Mouse (Mus musculus): ENCODE data around the gene Il22ra1. TPM values are rescaled to one million over a fixed set of nuclear protein-coding genes. Genes with fewer than 3 reads are reported as not detected.
A peak's percentile ranks its signal among the peaks of the same experiment; 100 is the strongest.

Gene Il22ra1
- not detected in 2 replicates for polyA plus RNA-seq (2015; fragmentation: Nextera tagmentation; extraction: Ambion mirVana)

- H3K27ac ChIP-seq, result no peak within 1 kb of the TSS
- H3K4me3 ChIP-seq, result no peak within 1 kb of the TSS
- no peaks in the 10 kb centered on the region for H3K4me1 ChIP-seq
- no peak within 1 kb of the TSS for H3K9ac ChIP-seq
- H3K9me3 ChIP-seq (replicated peaks), result no peaks in the 10 kb centered on the region
- WGBS, result 58% methylated on average over 14 of the region's 14 CpGs
- no peaks in the 10 kb centered on the region for H3K27me3 ChIP-seq
- no peak for ATAC-seq
- H3K36me3 ChIP-seq (ENCODE audit: poor library complexity, severe bottlenecking), result no peaks in the 10 kb centered on the region
- no peak within 1 kb of the TSS for H3K4me2 ChIP-seq
Measured at GRCm38 (mm10) chr4:135727817-135728216, at the start of gene Il22ra1. Gene Il22ra1, plus strand, starts transcription at chr4:135728172.

GRCm38 (mm10) chr4:135679316-135679715 is 48.7 kb upstream of the Il22ra1 start:
- 89% methylated on average over 4 of the region's 4 CpGs for WGBS
- peaks cover 4% of the 10 kb centered on the region; the same call in 1 of the 2 replicates for H3K27me3 ChIP-seq
- no peaks in the 10 kb centered on the region for H3K9me3 ChIP-seq (replicated peaks)
- H3K27ac ChIP-seq, result no peak overlapping the region
- no peaks in the 10 kb centered on the region for H3K36me3 ChIP-seq (ENCODE audit: poor library complexity, severe bottlenecking)
- no peak overlapping the region for H3K4me3 ChIP-seq
- H3K9ac ChIP-seq, result no peak overlapping the region
- no peak overlapping the region for H3K4me2 ChIP-seq
- no peaks in the 10 kb centered on the region for H3K4me1 ChIP-seq
- no peak for ATAC-seq

GRCm38 (mm10) chr4:135681789-135682188 is 46.2 kb upstream of the Il22ra1 start:
- H3K9ac ChIP-seq, result no peak overlapping the region
- peaks cover 12% of the 10 kb centered on the region for H3K4me1 ChIP-seq
- peaks cover 27% of the 10 kb centered on the region for H3K27me3 ChIP-seq
- no peak for ATAC-seq
- no peak overlapping the region for H3K4me2 ChIP-seq
- H3K27ac ChIP-seq, result no peak overlapping the region
- H3K9me3 ChIP-seq (replicated peaks), result no peaks in the 10 kb centered on the region
- no peaks in the 10 kb centered on the region for H3K36me3 ChIP-seq (ENCODE audit: poor library complexity, severe bottlenecking)
- H3K4me3 ChIP-seq, result no peak overlapping the region
- 72% methylated on average over 5 of the region's 5 CpGs for WGBS

- Histone ChIP-seq H3K4me1 (peaks cover 13% of the 10 kb centered on the region), H3K4me2 (no peak overlapping the region), H3K27me3 (peaks cover 44% of the 10 kb centered on the region), H3K4me3 (no peak overlapping the region), H3K36me3 (ENCODE audit: poor library complexity, severe bottlenecking) (no peaks in the 10 kb centered on the region), H3K9me3 (replicated peaks) (no peaks in the 10 kb centered on the region), H3K9ac (no peak overlapping the region), H3K27ac (no peak overlapping the region)
- WGBS, result 20% methylated on average over 4 of the region's 4 CpGs
- ATAC-seq, result no peak
Measured at GRCm38 (mm10) chr4:135683553-135683952, 44.4 kb upstream of the Il22ra1 start.

DNA sequence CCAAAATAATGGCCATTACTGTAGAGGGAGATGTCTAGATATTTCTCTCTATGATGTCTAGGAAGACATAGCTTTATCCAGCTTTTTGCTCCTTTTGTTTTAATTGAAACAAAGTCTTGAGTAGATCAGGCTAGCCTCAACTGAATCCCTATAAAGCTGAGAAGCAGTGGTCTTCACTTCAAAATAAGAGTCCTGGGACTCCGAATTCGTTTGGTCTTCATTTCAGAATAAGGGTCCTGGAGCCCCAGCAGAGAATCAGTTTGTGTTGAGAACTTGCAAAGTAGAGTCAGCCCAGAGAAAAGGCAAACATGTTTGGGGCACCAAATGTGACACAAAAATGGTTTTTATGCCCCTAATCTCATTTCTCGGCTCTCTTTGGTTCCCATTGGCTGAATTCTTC is 43.2 kb upstream of the Il22ra1 start:
- ATAC-seq, result no peak
- H3K9me3 ChIP-seq (replicated peaks), result no peaks in the 10 kb centered on the region
- peaks cover 53% of the 10 kb centered on the region for H3K27me3 ChIP-seq
- no peaks in the 10 kb centered on the region for H3K36me3 ChIP-seq (ENCODE audit: poor library complexity, severe bottlenecking)
- WGBS, result 26% methylated on average over 3 of the region's 3 CpGs
- no peak overlapping the region for H3K4me3 ChIP-seq
- H3K4me1 ChIP-seq, result peaks cover 13% of the 10 kb centered on the region
- H3K9ac ChIP-seq, result no peak overlapping the region
- no peak overlapping the region for H3K4me2 ChIP-seq
- no peak overlapping the region for H3K27ac ChIP-seq

- Histone ChIP-seq H3K9ac (peak within 1 kb of the TSS; percentile 66), H3K4me3 (peak within 1 kb of the TSS; percentile 52), H3K27ac (no peak within 1 kb of the TSS), H3K27me3 (peaks cover 53% of the 10 kb centered on the region), H3K4me1 (peaks cover 13% of the 10 kb centered on the region), H3K36me3 (ENCODE audit: poor library complexity, severe bottlenecking) (no peaks in the 10 kb centered on the region), H3K4me2 (peak within 1 kb of the TSS; percentile 80), H3K9me3 (replicated peaks) (no peaks in the 10 kb centered on the region)
- WGBS, result under 1% methylated on average over 41 of the region's 41 CpGs
- no peak for ATAC-seq
Measured at GRCm38 (mm10) chr4:135685906-135686567, 41.9 kb upstream of the Il22ra1 start, which contains the start of gene Ifnlr1. Gene Ifnlr1, plus strand, starts transcription at chr4:135686287.

- H3K9me3 ChIP-seq (replicated peaks), result no peaks in the 10 kb centered on the region
- no peak for ATAC-seq
- peaks cover 13% of the 10 kb centered on the region for H3K4me1 ChIP-seq
- H3K4me3 ChIP-seq, result peak overlapping the region; percentile 52
- no peaks in the 10 kb centered on the region for H3K36me3 ChIP-seq (ENCODE audit: poor library complexity, severe bottlenecking)
- under 1% methylated on average over 19 of the region's 21 CpGs for WGBS
- no peak overlapping the region for H3K27ac ChIP-seq
- peak overlapping the region; percentile 66 for H3K9ac ChIP-seq
- peaks cover 53% of the 10 kb centered on the region for H3K27me3 ChIP-seq
- peak overlapping the region; percentile 80 for H3K4me2 ChIP-seq
Measured at GRCm38 (mm10) chr4:135686568-135686953, 41.4 kb upstream of the Il22ra1 start.

DNA sequence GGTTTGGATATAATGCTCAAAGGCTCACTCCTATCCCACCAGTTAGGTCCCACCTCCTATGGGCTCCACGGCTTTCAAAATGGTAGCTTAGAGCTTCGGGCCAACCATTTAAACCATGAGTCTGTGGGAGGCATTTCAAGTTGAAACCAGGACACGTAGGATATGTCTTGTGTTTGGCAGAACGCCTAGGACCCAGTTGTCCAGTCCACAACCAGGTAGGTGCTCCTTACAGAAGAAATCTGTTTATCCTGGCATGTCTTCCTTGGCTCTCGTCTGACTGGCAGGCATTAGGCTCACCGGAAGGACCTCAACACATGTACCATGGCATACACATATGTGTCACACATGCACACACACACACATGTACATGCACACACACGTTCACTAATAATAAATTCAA is 38.2 kb upstream of the Il22ra1 start:
- no peak overlapping the region for H3K4me2 ChIP-seq
- 88% methylated on average over 7 of the region's 7 CpGs for WGBS
- no peak overlapping the region for H3K9ac ChIP-seq
- no peak overlapping the region for H3K4me3 ChIP-seq
- no peak for ATAC-seq
- no peak overlapping the region for H3K27ac ChIP-seq
- no peaks in the 10 kb centered on the region for H3K36me3 ChIP-seq (ENCODE audit: poor library complexity, severe bottlenecking)
- no peaks in the 10 kb centered on the region for H3K9me3 ChIP-seq (replicated peaks)
- peaks cover 46% of the 10 kb centered on the region for H3K27me3 ChIP-seq
- peaks cover 13% of the 10 kb centered on the region for H3K4me1 ChIP-seq

- no peak overlapping the region for H3K27ac ChIP-seq
- no peak overlapping the region for H3K4me3 ChIP-seq
- H3K9ac ChIP-seq, result no peak overlapping the region
- no peaks in the 10 kb centered on the region for H3K9me3 ChIP-seq (replicated peaks)
- no peak for ATAC-seq
- H3K4me1 ChIP-seq, result peaks cover 13% of the 10 kb centered on the region
- H3K4me2 ChIP-seq, result no peak overlapping the region
- H3K36me3 ChIP-seq (ENCODE audit: poor library complexity, severe bottlenecking), result no peaks in the 10 kb centered on the region
- 82% methylated on average over 11 of the region's 11 CpGs for WGBS
- H3K27me3 ChIP-seq, result peaks cover 42% of the 10 kb centered on the region
Measured at GRCm38 (mm10) chr4:135690241-135690640, 37.7 kb upstream of the Il22ra1 start.

DNA sequence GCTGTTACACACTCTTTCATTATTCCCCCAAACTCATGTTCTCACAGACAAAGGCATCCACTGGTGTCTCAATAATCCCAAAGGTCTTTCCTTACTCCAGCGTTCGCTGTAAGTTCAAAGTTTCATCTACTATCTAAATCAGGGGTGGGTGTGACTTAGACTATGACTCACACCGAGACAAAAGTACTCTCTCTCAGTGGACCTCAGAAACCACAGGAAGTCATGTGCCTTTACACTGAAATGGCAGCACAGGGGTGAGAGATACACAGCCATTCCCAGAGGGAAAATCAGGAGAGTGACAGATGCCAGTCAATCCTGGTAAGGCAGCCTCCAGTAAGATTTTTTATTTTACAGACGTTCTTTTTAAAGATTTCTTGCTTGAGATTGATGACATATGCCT is 35.1 kb upstream of the Il22ra1 start:
- Histone ChIP-seq H3K9ac (no peak overlapping the region), H3K4me2 (no peak overlapping the region), H3K27ac (no peak overlapping the region), H3K4me1 (no peaks in the 10 kb centered on the region), H3K36me3 (ENCODE audit: poor library complexity, severe bottlenecking) (no peaks in the 10 kb centered on the region), H3K27me3 (peaks cover 15% of the 10 kb centered on the region), H3K9me3 (replicated peaks) (0 out of 2 replicates have a peak, but pooled peaks cover 3% of the 10 kb centered on the region), H3K4me3 (no peak overlapping the region)
- ATAC-seq, result no peak
- 78% methylated on average over 4 of the region's 4 CpGs for WGBS

GRCm38 (mm10) chr4:135698498-135698897 is 29.5 kb upstream of the Il22ra1 start:
- Histone ChIP-seq H3K4me2 (no peak overlapping the region), H3K36me3 (ENCODE audit: poor library complexity, severe bottlenecking) (no peaks in the 10 kb centered on the region)

DNA sequence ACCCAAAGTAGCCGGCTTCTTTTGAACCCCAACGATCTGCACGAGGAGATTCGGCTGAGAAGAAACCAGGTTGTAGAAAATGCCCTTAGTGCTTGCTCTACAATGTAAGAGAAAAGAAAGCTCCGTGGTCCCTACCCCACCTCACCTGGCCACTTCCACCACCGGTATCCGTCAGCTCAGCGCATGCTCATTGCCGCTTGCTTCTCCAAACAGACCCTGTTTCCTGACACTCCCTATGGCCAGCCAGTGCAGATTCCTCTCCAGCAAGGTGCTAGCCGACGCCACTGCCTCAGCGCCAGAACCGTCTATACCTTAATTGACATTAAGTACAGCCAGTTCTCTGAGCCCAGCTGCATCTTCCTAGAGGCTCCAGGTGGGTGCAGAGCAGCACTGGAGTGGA is 24.5 kb upstream of the Il22ra1 start:
- no peak overlapping the region for H3K27ac ChIP-seq
- no peak overlapping the region for H3K4me3 ChIP-seq
- H3K9ac ChIP-seq, result no peak overlapping the region
- H3K27me3 ChIP-seq, result no peaks in the 10 kb centered on the region
- H3K4me1 ChIP-seq, result no peaks in the 10 kb centered on the region
- WGBS, result 81% methylated on average over 13 of the region's 13 CpGs
- no peaks in the 10 kb centered on the region for H3K9me3 ChIP-seq (replicated peaks)
- ATAC-seq, result no peak
- H3K36me3 ChIP-seq (ENCODE audit: poor library complexity, severe bottlenecking), result no peaks in the 10 kb centered on the region
- H3K4me2 ChIP-seq, result no peak overlapping the region

More at GRCm38 (mm10) chr4:135698498-135698897, 29.5 kb upstream of the Il22ra1 start:
- Histone ChIP-seq H3K27ac (no peak overlapping the region), H3K4me1 (no peaks in the 10 kb centered on the region), H3K9ac (no peak overlapping the region), H3K9me3 (replicated peaks) (0 out of 2 replicates have a peak, but pooled peaks cover 4% of the 10 kb centered on the region), H3K4me3 (no peak overlapping the region), H3K27me3 (no peaks in the 10 kb centered on the region)
- WGBS, result 86% methylated on average over 7 of the region's 7 CpGs
- ATAC-seq, result no peak

DNA sequence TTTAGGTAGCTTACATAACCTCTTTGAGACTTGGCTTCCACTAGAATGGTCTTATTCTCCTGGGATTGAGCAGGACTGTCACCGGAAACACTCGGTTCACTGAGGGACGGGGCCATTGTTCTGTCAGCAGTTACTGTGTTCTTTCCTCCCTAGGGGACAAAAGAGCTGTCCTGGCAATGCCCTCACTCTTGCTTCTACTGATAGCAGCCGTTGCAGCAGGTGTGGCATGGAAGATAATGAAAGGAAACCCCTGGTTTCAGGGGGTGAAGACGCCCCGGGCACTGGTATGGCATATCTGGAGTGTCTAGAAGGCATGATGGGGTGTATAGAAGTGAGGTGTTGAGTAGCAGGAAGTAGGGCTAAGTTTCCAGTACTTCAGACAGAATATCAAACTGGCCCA is 24.0 kb upstream of the Il22ra1 start:
- Histone ChIP-seq H3K27ac (no peak overlapping the region), H3K36me3 (ENCODE audit: poor library complexity, severe bottlenecking) (no peaks in the 10 kb centered on the region), H3K4me1 (no peaks in the 10 kb centered on the region), H3K4me3 (no peak overlapping the region), H3K4me2 (no peak overlapping the region), H3K9ac (no peak overlapping the region), H3K27me3 (no peaks in the 10 kb centered on the region), H3K9me3 (replicated peaks) (no peaks in the 10 kb centered on the region)
- 42% methylated on average over 6 of the region's 6 CpGs for WGBS
- ATAC-seq, result no peak

All from forebrain, embryonic 13.5 days (tissue).